Mouse (Mus musculus): ENCODE measurements around the gene Atp2c1. TPM values are rescaled to one million over a fixed set of nuclear protein-coding genes. Genes with fewer than 3 reads are reported as not detected.

Atp2c1 gene
- total and polyA plus RNA-seq, 3 experiments = 45.8 to 60.7 (median 51.7) TPM

GRCm38 (mm10) chr9:105536877-105537276, 9.8 kb upstream of the Atp2c1 start:
- Histone ChIP-seq H3K9me3 (replicated peaks; ENCODE audit: low read length) (no peaks in the 10 kb centered on the region), H3K4me2 (ENCODE audit: insufficient read depth, low read depth, poor library complexity, severe bottlenecking) (no peak overlapping the region), H3K9ac (ENCODE audit: insufficient read depth, low read depth) (no peak overlapping the region), H3K4me3 (replicated peaks in 1 of 3; ENCODE audit: low read depth in 2 of 3, low read length in 2 of 3, poor library complexity in 1 of 3) (no peak overlapping the region), H3K36me3 (replicated peaks in 1 of 2; ENCODE audit: control insufficient read depth in 1 of 2, insufficient read depth in 1 of 2, low read length in 1 of 2) (no peaks in the 10 kb centered on the region), H3K27ac (ENCODE audit: insufficient read depth, low read depth) (no peak overlapping the region), H3K79me2 (replicated peaks; ENCODE audit: control insufficient read depth, extremely low read depth, insufficient read depth, poor library complexity, severe bottlenecking) (no peaks in the 10 kb centered on the region), H3K4me1 (ENCODE audit: control insufficient read depth in 1 of 2, insufficient read depth in 2 of 2) (peaks cover 0 to 10% of the 10 kb centered on the region in 2 experiments; a peak in 2 of 4 replicates), H3K27me3 (replicated peaks) (peaks cover 3% of the 10 kb centered on the region)
- in situ Hi-C loops (cut with MboI; ENCODE audit: low pct_ligation_motif_present, low pct_unique_long_range_greater_than_20kb, low sequenced_read_pairs) = no loop called here
- DNase-seq (ENCODE audit: extremely low read depth) = no peak
- dilution Hi-C loops (cut with MboI; ENCODE audit: extremely low pct_ligation_motif_present, extremely low pct_unique_long_range_greater_than_20kb, low sequenced_read_pairs) = no loop called here
- TF ChIP-seq ELF1 (IDR thresholded peaks at IDR 0.05; ENCODE audit: low read depth, low read length) (no peak), CTCF (conservative IDR thresholded peaks at IDR 0.05 in 1 of 2, IDR thresholded peaks at IDR 0.05 in 1 of 2; ENCODE audit: low read depth in 2 of 2, low read length in 2 of 2) (no peak), MAZ (IDR thresholded peaks at IDR 0.05; ENCODE audit: low read depth, low read length) (no peak), ZKSCAN1 (IDR thresholded peaks at IDR 0.05; ENCODE audit: borderline replicate concordance, low read depth, low read length) (no peak), MYC (IDR thresholded peaks at IDR 0.05; ENCODE audit: low read depth, low read length) (no peak), GABPA (IDR thresholded peaks at IDR 0.05; ENCODE audit: insufficient replicate concordance, low read depth, low read length) (no peak), NRF1 (IDR thresholded peaks at IDR 0.05; ENCODE audit: low read depth, low read length) (no peak), ZC3H11A (IDR thresholded peaks at IDR 0.05; ENCODE audit: low read depth, low read length) (no peak), CHD1 (IDR thresholded peaks at IDR 0.05; ENCODE audit: low read depth, low read length) (no peak), UBTF (IDR thresholded peaks at IDR 0.05; ENCODE audit: low read depth, low read length) (no peak)

GRCm38 (mm10) chr9:105525355-105525754, 1.8 kb downstream of the Atp2c1 start:
- Histone ChIP-seq H3K4me2 (ENCODE audit: insufficient read depth, low read depth, poor library complexity, severe bottlenecking) (no peak overlapping the region), H3K9me3 (replicated peaks; ENCODE audit: low read length) (no peaks in the 10 kb centered on the region), H3K4me1 (ENCODE audit: control insufficient read depth in 1 of 2, insufficient read depth in 2 of 2) (peaks cover 0 to 14% of the 10 kb centered on the region in 2 experiments; a peak in 2 of 4 replicates), H3K27me3 (replicated peaks) (peaks cover 37% of the 10 kb centered on the region), H3K79me2 (replicated peaks; ENCODE audit: control insufficient read depth, extremely low read depth, insufficient read depth, poor library complexity, severe bottlenecking) (no peaks in the 10 kb centered on the region), H3K9ac (ENCODE audit: insufficient read depth, low read depth) (no peak overlapping the region), H3K4me3 (replicated peaks in 1 of 3; ENCODE audit: low read depth in 2 of 3, low read length in 2 of 3, poor library complexity in 1 of 3) (no peak overlapping the region), H3K27ac (ENCODE audit: insufficient read depth, low read depth) (no peak overlapping the region), H3K36me3 (replicated peaks in 1 of 2; ENCODE audit: control insufficient read depth in 1 of 2, insufficient read depth in 1 of 2, low read length in 1 of 2) (no peaks in the 10 kb centered on the region)
- DNase-seq (ENCODE audit: extremely low read depth) = no peak
- dilution Hi-C loops (cut with MboI; ENCODE audit: extremely low pct_ligation_motif_present, extremely low pct_unique_long_range_greater_than_20kb, low sequenced_read_pairs) (no loop called here), in situ Hi-C loops (cut with MboI; ENCODE audit: low pct_ligation_motif_present, low pct_unique_long_range_greater_than_20kb, low sequenced_read_pairs) (no loop called here)
- TF ChIP-seq JUND (conservative IDR thresholded peaks at IDR 0.05; ENCODE audit: low read depth, low read length) = no peak
- no peak for TF ChIP-seq MYC (IDR thresholded peaks at IDR 0.05; ENCODE audit: low read depth, low read length)
- no peak for TF ChIP-seq POLR2A (IDR thresholded peaks at IDR 0.05; ENCODE audit: low read depth, low read length)

GRCm38 (mm10) chr9:105523038-105523437, 4.1 kb downstream of the Atp2c1 start:
- dilution Hi-C loops (cut with MboI; ENCODE audit: extremely low pct_ligation_motif_present, extremely low pct_unique_long_range_greater_than_20kb, low sequenced_read_pairs) = no loop called here
- H3K4me1 ChIP-seq (ENCODE audit: control insufficient read depth in 1 of 2, insufficient read depth in 2 of 2) = peaks cover 0 to 22% of the 10 kb centered on the region in 2 experiments; a peak in 2 of 4 replicates

More at GRCm38 (mm10) chr9:105523038-105523437, 4.1 kb downstream of the Atp2c1 start:
- Histone ChIP-seq H3K4me2 (ENCODE audit: insufficient read depth, low read depth, poor library complexity, severe bottlenecking) (no peak overlapping the region), H3K79me2 (replicated peaks; ENCODE audit: control insufficient read depth, extremely low read depth, insufficient read depth, poor library complexity, severe bottlenecking) (no peaks in the 10 kb centered on the region), H3K27ac (ENCODE audit: insufficient read depth, low read depth) (no peak overlapping the region), H3K9ac (ENCODE audit: insufficient read depth, low read depth) (no peak overlapping the region), H3K4me3 (replicated peaks in 1 of 3; ENCODE audit: low read depth in 2 of 3, low read length in 2 of 3, poor library complexity in 1 of 3) (no peak overlapping the region), H3K27me3 (replicated peaks) (peaks cover 30% of the 10 kb centered on the region), H3K9me3 (replicated peaks; ENCODE audit: low read length) (no peaks in the 10 kb centered on the region), H3K36me3 (replicated peaks in 1 of 2; ENCODE audit: control insufficient read depth in 1 of 2, insufficient read depth in 1 of 2, low read length in 1 of 2) (no peaks in the 10 kb centered on the region)
- TF ChIP-seq ELF1 (IDR thresholded peaks at IDR 0.05; ENCODE audit: low read depth, low read length) (no peak), MXI1 (IDR thresholded peaks at IDR 0.05; ENCODE audit: low read depth, low read length) (no peak), E2F4 (IDR thresholded peaks at IDR 0.05; ENCODE audit: insufficient replicate concordance, low read depth, low read length) (no peak), ZKSCAN1 (IDR thresholded peaks at IDR 0.05; ENCODE audit: borderline replicate concordance, low read depth, low read length) (no peak)
- no peak for DNase-seq (ENCODE audit: extremely low read depth)
- in situ Hi-C loops (cut with MboI; ENCODE audit: low pct_ligation_motif_present, low pct_unique_long_range_greater_than_20kb, low sequenced_read_pairs) = no loop called here
